Mouse (Mus musculus) hindbrain, embryonic 14.5 days (tissue): ENCODE measurements at regions not wholly inside any gene's neighbourhood (a gene's known extent, or its start where the extent isn't known, plus 50 kb on each side); places are given as distances from the start of the nearest gene placed in this dataset.

ENCODE experiments used
- ATAC-seq: fragments of 200-750 bp; cut with Nextera tagmentation; 2 replicates; pipeline ENCODE4 v1.8.0; 2017; ENCODE audit warnings: moderate number of reproducible peaks, mild to moderate bottlenecking, moderate TSS enrichment, moderate library complexity; ENCODE audit not compliant: low FRiP score
- DNase-seq: peaks from one replicate; pipeline ENCODE4 v3.0.0-alpha.2; 2015; ENCODE audit warnings: low spot score
- H3K27ac ChIP-seq: fragments of 300-500 bp; sonication (generic); 2 replicates; pipeline ENCODE4 v1.5.1; 2014; ENCODE audit warnings: mild to moderate bottlenecking, moderate library complexity
- H3K27me3 ChIP-seq: fragments of 300-500 bp; sonication (generic); 2 replicates; pipeline ENCODE4 v1.6.1; 2014; ENCODE audit warnings: mild to moderate bottlenecking, low read length, mixed read lengths; ENCODE audit not compliant: control insufficient read depth, insufficient read depth
- H3K36me3 ChIP-seq: fragments of 300-500 bp; sonication (generic); replicated peaks from 2 replicates; pipeline ENCODE4 v1.6.1; 2014; ENCODE audit not compliant: control insufficient read depth, insufficient read depth
- H3K4me1 ChIP-seq: fragments of 300-500 bp; sonication (generic); replicated peaks from 2 replicates; pipeline ENCODE4 v1.6.1; 2014; ENCODE audit warnings: antibody characterized with exemption, low read length, mixed read lengths; ENCODE audit not compliant: control insufficient read depth, insufficient read depth
- H3K4me2 ChIP-seq: fragments of 300-500 bp; sonication (generic); replicated peaks from 2 replicates; pipeline ENCODE4 v1.6.1; 2014; ENCODE audit warnings: mild to moderate bottlenecking, moderate library complexity
- H3K4me3 ChIP-seq: fragments of 300-500 bp; sonication (generic); replicated peaks from 2 replicates; pipeline ENCODE4 v1.5.1; 2014; ENCODE audit warnings: mild to moderate bottlenecking, low read length
- H3K9ac ChIP-seq: fragments of 300-500 bp; sonication (generic); 2 replicates; pipeline ENCODE4 v1.6.1; 2014
- H3K9me3 ChIP-seq: fragments of 300-500 bp; sonication (generic); 2 replicates; pipeline ENCODE4 v1.6.1; 2016; ENCODE audit warnings: low read length; ENCODE audit not compliant: control insufficient read depth
- WGBS: fragments of 180-500 bp; shearing (Covaris S2); extraction: QIAGEN DNeasy Blood & Tissue Kit; methylation state at CpG from one replicate; pipeline ENCODE4 v1.1.7; 2014; 5-methylcytosine and 5-hydroxymethylcytosine counted together

DNA sequence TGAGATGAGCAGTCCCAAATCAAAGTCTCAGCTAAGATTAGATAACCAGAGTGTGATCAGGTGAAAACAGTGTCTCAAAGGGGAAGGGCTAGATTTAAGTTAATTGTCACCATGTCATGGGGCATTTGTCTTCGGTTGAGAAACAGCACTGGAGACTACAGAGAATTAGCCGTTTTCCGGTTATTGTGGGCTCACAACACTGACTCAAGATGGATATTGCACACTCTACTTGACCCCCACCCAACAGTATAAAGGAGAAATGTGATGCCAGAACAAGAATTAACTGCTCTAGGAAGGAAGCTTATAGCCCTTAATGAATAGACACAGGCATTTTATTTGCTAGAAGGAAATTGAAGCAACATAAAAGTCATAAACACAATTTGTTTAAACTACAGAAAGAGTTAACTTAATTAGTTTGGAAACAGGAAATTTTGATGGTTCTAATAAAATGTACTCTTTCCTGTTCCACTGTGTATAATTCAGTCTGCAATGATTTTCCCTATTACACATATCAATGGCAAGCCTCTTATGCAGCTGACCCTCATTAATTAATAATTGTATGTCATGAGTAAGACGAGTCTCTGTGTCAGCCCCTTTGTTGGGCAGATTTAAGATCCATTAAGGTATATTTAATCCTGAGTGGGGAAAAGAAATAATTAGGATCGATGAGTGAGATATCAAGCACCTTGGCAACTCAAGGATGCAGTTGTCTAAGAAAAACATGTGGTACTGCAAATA lies 277.4 kb upstream of the Tmeff2 start:
- H3K27ac ChIP-seq: no peak overlapping the region
- H3K36me3 ChIP-seq: no peaks in the 10 kb centered on the region
- H3K9ac ChIP-seq: no peak overlapping the region
- DNase-seq (no peak), ATAC-seq (0 out of 2 replicates have a peak, but pooled peaks have one; percentile 40)
- H3K27me3 ChIP-seq: no peaks in the 10 kb centered on the region
- 46% methylated on average over 5 of the region's 5 CpGs for WGBS
- H3K4me3 ChIP-seq: no peak overlapping the region
- H3K4me2 ChIP-seq: no peak overlapping the region
- H3K9me3 ChIP-seq: no peaks in the 10 kb centered on the region
- H3K4me1 ChIP-seq: no peaks in the 10 kb centered on the region

DNA sequence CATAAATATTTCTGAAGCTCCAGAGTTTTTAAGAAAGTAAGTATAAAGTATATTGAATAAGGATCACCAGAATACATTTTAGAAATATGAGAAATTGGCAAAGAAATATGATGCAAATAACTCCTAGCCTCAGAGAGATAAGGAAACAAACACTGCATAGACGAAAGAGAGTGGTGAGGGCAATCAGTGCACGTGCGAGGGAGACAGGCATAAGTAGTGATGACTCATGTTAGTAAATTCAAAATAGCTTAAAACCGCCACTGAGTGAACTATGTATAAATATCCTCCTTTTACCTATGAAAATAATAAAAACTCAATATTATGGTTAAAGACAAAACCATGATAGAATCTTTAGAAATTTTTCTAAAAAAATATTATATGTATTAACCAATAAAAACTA lies 271.4 kb upstream of the Tmeff2 start:
- 71% methylated on average over 4 of the region's 4 CpGs for WGBS
- Histone ChIP-seq H3K9me3 (no peaks in the 10 kb centered on the region), H3K4me3 (no peak overlapping the region), H3K27me3 (no peaks in the 10 kb centered on the region), H3K36me3 (no peaks in the 10 kb centered on the region), H3K27ac (no peak overlapping the region), H3K9ac (no peak overlapping the region), H3K4me2 (no peak overlapping the region), H3K4me1 (0 out of 2 replicates have a peak, but pooled peaks cover 4% of the 10 kb centered on the region)
- ATAC-seq: no peak
- DNase-seq: no peak

DNA sequence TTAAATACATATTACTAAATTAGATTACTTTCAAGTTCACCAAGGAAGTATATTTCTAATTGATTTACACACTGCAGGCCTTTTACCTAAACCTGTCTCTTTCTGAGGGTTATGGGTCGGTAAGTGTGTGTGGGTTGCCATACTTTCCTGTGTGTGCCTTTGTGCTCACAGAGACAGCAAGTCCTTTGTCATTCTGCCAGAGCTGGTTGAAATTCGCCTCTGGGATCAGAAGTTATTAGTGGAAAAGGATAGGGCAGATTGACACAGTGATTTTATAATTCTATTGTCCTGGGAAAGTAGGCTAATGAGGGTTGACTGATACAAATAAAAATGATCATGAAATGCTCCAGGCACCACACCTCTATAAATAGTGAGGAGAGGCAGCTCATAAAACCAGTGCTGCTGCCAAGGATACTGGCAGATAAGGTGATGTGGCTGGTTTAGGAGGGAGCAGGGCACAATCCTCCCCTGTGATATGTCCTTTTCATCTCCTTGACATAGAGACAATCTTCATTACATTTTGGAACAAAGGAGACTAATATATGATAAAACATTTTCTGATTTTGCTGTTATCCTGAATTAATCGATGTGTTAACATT lies 270.9 kb upstream of the Tmeff2 start:
- H3K4me2 ChIP-seq: no peak overlapping the region
- H3K27me3 ChIP-seq: no peaks in the 10 kb centered on the region
- H3K4me1 ChIP-seq: 0 out of 2 replicates have a peak, but pooled peaks cover 4% of the 10 kb centered on the region
- H3K9ac ChIP-seq: no peak overlapping the region
- 50% methylated on average over 3 of the region's 3 CpGs for WGBS
- no peak overlapping the region for H3K27ac ChIP-seq
- DNase-seq (no peak), ATAC-seq (peak; percentile 78)
- H3K4me3 ChIP-seq: no peak overlapping the region
- H3K36me3 ChIP-seq: no peaks in the 10 kb centered on the region
- H3K9me3 ChIP-seq: no peaks in the 10 kb centered on the region

DNA sequence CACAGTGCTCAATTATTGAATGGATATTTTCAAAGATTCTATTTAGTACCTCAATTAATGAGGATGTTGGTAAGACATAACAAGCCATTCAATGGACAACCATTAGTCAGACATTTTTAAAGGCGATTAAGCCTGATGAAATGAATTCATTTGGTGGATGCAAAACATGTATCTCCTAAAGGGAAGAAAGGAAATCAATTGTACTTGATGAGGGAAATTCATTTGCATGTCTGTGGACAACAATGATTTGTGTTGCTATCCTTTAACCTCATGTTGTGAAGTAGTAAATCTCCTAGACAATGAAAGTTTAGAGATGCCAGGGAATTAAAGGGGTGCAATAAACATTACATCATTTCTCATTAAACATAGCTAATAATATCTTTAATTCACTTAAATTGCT lies 262.5 kb upstream of the Tmeff2 start:
- WGBS: 69% methylated on average over 1 of the region's 1 CpGs

DNA sequence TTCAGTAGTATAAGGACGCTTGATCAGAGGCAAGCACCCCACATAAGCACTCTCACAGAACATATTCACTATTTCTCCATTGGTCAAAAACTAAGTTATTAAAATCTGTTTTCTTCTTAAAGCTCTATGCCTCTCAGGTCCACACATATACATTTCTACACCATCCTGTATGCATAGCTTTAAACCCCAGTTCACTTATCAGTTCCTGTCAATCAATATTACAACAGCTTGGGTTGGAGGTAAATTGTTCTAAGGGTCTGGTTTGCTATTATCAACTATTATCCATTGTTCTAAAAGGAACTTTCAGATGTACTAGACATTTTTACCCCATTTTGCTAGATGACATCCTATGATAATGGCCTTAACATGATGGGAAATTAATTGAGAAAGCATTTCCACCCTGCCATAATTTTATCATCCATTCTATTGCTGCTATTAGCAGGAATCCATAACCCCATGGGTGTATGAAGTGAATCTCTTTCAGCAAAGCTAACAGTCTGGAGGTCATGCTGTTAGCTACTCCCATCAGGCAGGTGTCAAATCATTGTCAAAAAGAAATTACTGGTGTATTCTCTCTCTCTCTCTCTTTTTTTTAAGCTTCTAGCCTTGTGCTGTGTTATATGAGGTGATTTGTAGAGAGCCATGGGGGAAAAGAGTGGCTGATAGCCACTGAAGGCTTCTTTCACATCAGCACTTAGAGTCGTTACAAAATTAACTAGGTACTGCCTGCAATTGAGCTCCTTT lies 253.3 kb upstream of the Tmeff2 start:
- no peak overlapping the region for H3K9ac ChIP-seq
- peaks cover 3% of the 10 kb centered on the region; the same call in 1 of the 2 replicates for H3K4me1 ChIP-seq
- no peaks in the 10 kb centered on the region for H3K27me3 ChIP-seq
- H3K9me3 ChIP-seq: no peaks in the 10 kb centered on the region
- no peak overlapping the region for H3K4me3 ChIP-seq
- DNase-seq (no peak), ATAC-seq (peak; percentile 62; the same call in 1 of the 2 replicates)
- WGBS: 71% methylated on average over 2 of the region's 2 CpGs
- no peak overlapping the region for H3K27ac ChIP-seq
- H3K36me3 ChIP-seq: no peaks in the 10 kb centered on the region
- H3K4me2 ChIP-seq: no peak overlapping the region

More for the DNA sequence above, 262.5 kb upstream of the Tmeff2 start:
- no peak overlapping the region for H3K27ac ChIP-seq
- H3K4me1 ChIP-seq: no peaks in the 10 kb centered on the region
- H3K4me3 ChIP-seq: no peak overlapping the region
- no peak overlapping the region for H3K4me2 ChIP-seq
- DNase-seq: no peak
- ATAC-seq: no peak
- no peaks in the 10 kb centered on the region for H3K27me3 ChIP-seq
- H3K36me3 ChIP-seq: no peaks in the 10 kb centered on the region
- H3K9me3 ChIP-seq: no peaks in the 10 kb centered on the region
- no peak overlapping the region for H3K9ac ChIP-seq

DNA sequence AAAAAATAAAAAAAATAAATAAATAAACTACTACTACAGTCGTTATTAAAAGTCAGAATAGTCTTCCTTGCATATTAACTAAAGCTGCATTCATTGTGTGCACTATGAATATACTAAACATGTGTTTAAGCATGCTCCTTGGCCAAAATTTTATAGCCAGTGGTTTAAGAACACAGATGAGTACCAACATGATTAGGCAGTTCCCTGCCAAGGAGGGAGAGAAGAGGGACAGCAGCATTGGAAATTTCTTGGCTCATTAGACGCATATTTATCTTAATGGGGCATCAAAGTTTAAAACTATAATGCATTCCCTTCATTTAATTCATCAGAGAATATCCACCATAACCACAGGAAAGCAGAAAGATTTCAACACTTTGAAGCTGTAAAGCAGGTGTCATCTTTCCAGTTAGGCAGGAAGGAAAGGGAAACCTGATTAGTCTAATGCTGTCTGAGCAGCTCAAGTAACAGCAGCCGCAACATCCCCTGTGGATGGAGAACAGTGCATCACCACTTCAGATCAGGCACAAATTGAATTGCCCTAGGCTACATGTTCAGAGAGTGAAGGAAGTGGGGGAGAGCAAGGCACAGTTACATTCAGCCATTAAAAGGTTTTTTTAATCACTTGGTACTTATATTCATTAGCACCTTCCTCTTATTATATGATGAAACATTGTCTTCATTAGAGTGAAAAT lies 248.3 kb upstream of the Tmeff2 start:
- Histone ChIP-seq H3K4me2 (no peak overlapping the region), H3K9ac (no peak overlapping the region), H3K9me3 (no peaks in the 10 kb centered on the region), H3K27ac (no peak overlapping the region), H3K4me1 (peaks cover 3% of the 10 kb centered on the region; the same call in 1 of the 2 replicates), H3K36me3 (no peaks in the 10 kb centered on the region), H3K4me3 (no peak overlapping the region), H3K27me3 (no peaks in the 10 kb centered on the region)
- 54% methylated on average over 3 of the region's 3 CpGs for WGBS
- ATAC-seq (peak; percentile 90), DNase-seq (peak; percentile 38)

DNA sequence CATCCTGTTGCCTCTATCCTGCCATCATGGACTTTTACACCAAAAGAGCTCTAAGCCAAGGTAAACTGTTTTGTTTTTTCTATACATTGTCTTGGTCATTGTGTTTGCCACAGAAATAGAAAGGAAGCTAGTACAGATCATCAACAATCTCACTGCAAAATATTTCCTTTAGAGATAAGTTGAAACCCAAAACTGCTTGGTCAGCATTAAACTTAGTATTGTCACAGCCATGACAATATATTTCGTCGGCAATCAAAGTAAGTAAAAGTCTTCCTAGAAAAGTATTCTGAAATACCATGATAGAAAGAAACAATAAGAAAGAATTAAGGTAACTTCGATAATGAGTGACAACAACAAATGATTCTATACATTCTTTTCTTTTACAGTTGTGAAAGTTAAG lies 235.3 kb upstream of the Tmeff2 start:
- DNase-seq (no peak), ATAC-seq (no peak)
- no peaks in the 10 kb centered on the region for H3K27me3 ChIP-seq
- WGBS: 96% methylated on average over 3 of the region's 3 CpGs
- H3K4me3 ChIP-seq: no peak overlapping the region
- H3K9ac ChIP-seq: no peak overlapping the region
- H3K4me1 ChIP-seq: no peaks in the 10 kb centered on the region
- H3K36me3 ChIP-seq: no peaks in the 10 kb centered on the region
- no peak overlapping the region for H3K27ac ChIP-seq
- no peak overlapping the region for H3K4me2 ChIP-seq
- no peaks in the 10 kb centered on the region for H3K9me3 ChIP-seq

DNA sequence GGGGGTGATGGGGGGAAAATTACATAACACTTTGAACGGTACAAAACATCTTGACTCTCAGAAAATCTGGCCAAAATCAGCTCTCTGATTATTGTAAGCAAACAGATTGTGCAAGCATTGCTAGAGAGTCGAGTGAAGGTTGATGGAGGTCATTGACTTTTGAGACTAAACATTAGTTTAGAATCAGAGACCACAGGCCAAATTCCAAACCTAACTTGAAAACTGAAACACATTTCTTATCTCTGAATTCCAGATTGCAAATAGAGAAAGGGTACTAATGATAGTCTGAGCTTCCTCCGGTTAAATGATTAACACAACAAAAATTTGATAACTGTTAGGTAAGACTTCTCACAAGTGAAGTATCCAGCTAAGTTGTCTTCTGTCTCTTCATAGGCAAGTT lies 217.5 kb upstream of the Tmeff2 start:
- Histone ChIP-seq H3K4me3 (no peak overlapping the region), H3K9ac (no peak overlapping the region), H3K27me3 (no peaks in the 10 kb centered on the region), H3K9me3 (no peaks in the 10 kb centered on the region), H3K27ac (no peak overlapping the region), H3K4me1 (no peaks in the 10 kb centered on the region), H3K36me3 (no peaks in the 10 kb centered on the region), H3K4me2 (no peak overlapping the region)
- ATAC-seq (no peak), DNase-seq (no peak)
- 90% methylated on average over 3 of the region's 3 CpGs for WGBS

DNA sequence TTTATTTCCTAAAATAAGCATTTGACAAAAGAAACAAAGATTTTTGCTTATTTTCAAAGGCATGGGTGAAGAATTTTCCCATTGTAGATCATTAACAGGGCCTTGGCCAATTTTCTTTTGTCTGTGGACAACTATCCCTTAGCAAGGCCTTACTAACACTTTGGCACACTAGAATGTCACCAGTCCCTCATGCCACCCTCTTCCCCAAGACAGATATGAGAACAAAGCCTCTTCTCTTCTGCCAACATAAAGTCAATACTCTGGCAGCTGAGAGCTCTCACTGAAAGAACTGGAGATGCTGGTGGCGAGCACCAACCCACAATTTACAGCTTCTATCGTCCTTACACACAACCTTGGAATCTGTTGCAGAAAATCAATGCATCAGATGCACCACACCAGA lies 215.1 kb upstream of the Tmeff2 start:
- H3K9ac ChIP-seq: no peak overlapping the region
- DNase-seq (no peak), ATAC-seq (no peak)
- H3K4me3 ChIP-seq: no peak overlapping the region
- H3K4me1 ChIP-seq: no peaks in the 10 kb centered on the region
- H3K4me2 ChIP-seq: no peak overlapping the region
- WGBS: 68% methylated on average over 2 of the region's 2 CpGs
- no peaks in the 10 kb centered on the region for H3K36me3 ChIP-seq
- no peaks in the 10 kb centered on the region for H3K27me3 ChIP-seq
- no peaks in the 10 kb centered on the region for H3K9me3 ChIP-seq
- no peak overlapping the region; the same call in 1 of the 2 replicates for H3K27ac ChIP-seq
